Mouse (Mus musculus): ENCODE results near the gene Tmem44.

DNA sequence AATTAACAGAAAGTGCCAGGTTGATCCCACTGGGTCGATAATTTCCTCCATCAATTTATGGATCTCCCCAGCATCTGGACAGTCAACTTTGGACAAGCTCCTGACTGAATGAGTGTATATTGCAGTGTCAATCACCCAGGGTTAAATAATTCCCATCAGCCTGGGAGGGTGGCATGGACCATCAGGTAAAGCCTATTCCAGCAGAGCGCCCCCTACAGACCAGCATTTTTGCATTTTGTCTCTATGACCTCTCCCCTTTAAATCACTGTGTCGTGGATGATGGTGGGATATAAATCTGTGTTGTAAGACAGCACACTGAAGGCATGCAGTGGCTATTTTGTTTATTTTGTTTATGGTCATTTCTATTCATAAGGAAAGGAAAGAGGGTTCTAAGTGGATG is 41.3 kb upstream of the Tmem44 start:
- TF ChIP-seq POLR2A (IDR thresholded peaks at IDR 0.05; ENCODE audit: insufficient read length, low read depth) (no peak), USF1 (IDR thresholded peaks at IDR 0.05; ENCODE audit: low read depth) (no peak), POLR2AphosphoS2 (IDR thresholded peaks at IDR 0.05; ENCODE audit: insufficient read length, low read depth) (no peak), TCF12 (IDR thresholded peaks at IDR 0.05; ENCODE audit: insufficient read depth, poor library complexity, severe bottlenecking) (no peak), CEBPB (IDR thresholded peaks at IDR 0.05; ENCODE audit: insufficient read depth, poor library complexity, severe bottlenecking) (no peak), TCF3 (IDR thresholded peaks at IDR 0.05; ENCODE audit: insufficient read length, low read depth) (no peak), MYOG (IDR thresholded peaks at IDR 0.05; ENCODE audit: control insufficient read depth in 1 of 3, insufficient read depth in 1 of 3, insufficient read length in 2 of 3, low read depth in 2 of 3) (no peak), SRF (IDR thresholded peaks at IDR 0.05; ENCODE audit: control insufficient read depth, insufficient read length, low read depth) (no peak), E2F4 (IDR thresholded peaks at IDR 0.05; ENCODE audit: insufficient read depth) (no peak), MYOD1 (IDR thresholded peaks at IDR 0.05; ENCODE audit: control insufficient read depth in 1 of 3, insufficient read length in 2 of 3, low read depth in 2 of 3) (no peak)
